21 mouse cellular contexts compared by ENCODE assay signal in the genomic region with DNA sequence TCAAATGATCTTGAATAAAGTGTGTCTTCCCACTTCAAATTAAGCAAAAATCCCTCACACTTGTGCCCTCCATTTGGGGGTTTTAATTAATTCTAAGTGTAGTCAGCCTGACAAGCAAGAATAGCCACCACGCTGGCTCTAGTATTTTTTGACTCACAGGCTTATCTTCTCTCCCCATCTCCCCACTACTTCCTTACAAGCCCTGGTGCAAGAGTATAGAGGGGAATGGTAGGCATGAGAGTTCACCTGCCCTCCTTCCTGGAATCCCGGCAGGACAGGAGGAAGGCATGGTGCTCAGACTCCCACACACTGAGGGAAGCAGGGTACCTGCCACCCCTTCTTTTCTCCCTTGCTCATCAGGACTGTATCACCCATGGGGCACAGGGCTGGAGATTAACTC. TPM values are rescaled to one million over a fixed set of nuclear protein-coding genes. Genes with fewer than 3 reads are reported as not detected.
DNase-seq lines count a peak whose midpoint lies in the region; ATAC-seq and TF ChIP-seq lines count a peak whose summit lies in the region.
"Had no signal": no experiment of that assay in that cellular context is flagged by ENCODE, and none has a peak within 500 bp of the region (broad histone marks: within the 10 kb centered on the region; RNA-seq: fewer than 3 reads in every experiment).

No protein-coding gene starts in this region.

- H3K27ac ChIP-seq in intestine, postnatal 0 days (ENCODE audit: low read depth, low read length) = peak overlapping the region; percentile 83
- H3K27ac ChIP-seq: embryonic facial prominence, embryonic 10.5 days; forebrain, embryonic 13.5 days; hindbrain, embryonic 10.5 days; hindbrain, embryonic 14.5 days had no signal

- no peaks in the 10 kb centered on the region for H3K36me3 ChIP-seq in intestine, postnatal 0 days (ENCODE audit: control insufficient read depth, insufficient read depth)
- H3K36me3 ChIP-seq: embryonic facial prominence, embryonic 10.5 days; heart, embryonic 12.5 days; hindbrain, embryonic 10.5 days had no signal

- no peak for TF ChIP-seq CTCF in intestine, postnatal 0 days (IDR thresholded peaks at IDR 0.05; ENCODE audit: low read depth)

- no peaks in the 10 kb centered on the region for H3K4me1 ChIP-seq in intestine, postnatal 0 days (replicated peaks; ENCODE audit: control insufficient read depth, insufficient read depth, low read length)
- H3K4me1 ChIP-seq: forebrain, embryonic 13.5 days had no signal

- H3K4me3 ChIP-seq in intestine, postnatal 0 days (ENCODE audit: low read depth, low read length) = no peak overlapping the region
- H3K4me3 ChIP-seq: embryonic facial prominence, embryonic 10.5 days; forebrain, embryonic 13.5 days; heart, embryonic 12.5 days; hindbrain, embryonic 10.5 days had no signal

- peak; percentile 24; the same call in 1 of the 2 replicates for ATAC-seq in frontal cortex, adult (ENCODE audit: low TSS enrichment)
- peak; percentile 76 for ATAC-seq in common myeloid progenitor, adult 5-6 weeks (replicated peaks; ENCODE audit: low read depth, poor library complexity, severe bottlenecking)
- ATAC-seq in intestine, postnatal 0 days = peak; percentile 39
- ATAC-seq: activated CD4-positive, CD25-positive, alpha-beta regulatory T cell, adult 4 months; forebrain, embryonic 13.5 days; forebrain, postnatal 0 days; Patski had no signal

- H3K4me2 ChIP-seq in intestine, postnatal 0 days (replicated peaks; ENCODE audit: low read depth) = no peak overlapping the region
- H3K4me2 ChIP-seq: forebrain, embryonic 13.5 days; heart, embryonic 12.5 days; hindbrain, embryonic 14.5 days had no signal

- no peaks in the 10 kb centered on the region for H3K9me3 ChIP-seq in intestine, postnatal 0 days (ENCODE audit: control insufficient read depth)
- H3K9me3 ChIP-seq: forebrain, embryonic 13.5 days had no signal

- H3K9ac ChIP-seq in intestine, postnatal 0 days (ENCODE audit: low read depth, low read length) = no peak overlapping the region
- H3K9ac ChIP-seq: forebrain, embryonic 13.5 days; forebrain, postnatal 0 days; heart, embryonic 12.5 days; hindbrain, embryonic 14.5 days had no signal

- H3K27me3 ChIP-seq in intestine, postnatal 0 days (replicated peaks; ENCODE audit: control insufficient read depth, insufficient read depth, low read length) = no peaks in the 10 kb centered on the region
- H3K27me3 ChIP-seq: forebrain, embryonic 13.5 days; heart, embryonic 12.5 days; Patski had no signal

- WGBS in intestine, postnatal 0 days = 14% methylated on average over 2 of the region's 2 CpGs

- DNase-seq in frontal cortex, adult 2 months (ENCODE audit: extremely low spot score in 1 of 2, low spot score in 1 of 2) = no peak
- DNase-seq in urinary bladder, postnatal 25 days (ENCODE audit: low spot score) = no peak
- no peak for DNase-seq in heart, adult 11 months
- DNase-seq in lung, adult 18-20 months = no peak
- DNase-seq: adrenal gland, adult 2 months; adrenal gland, postnatal 25 days; cerebellum, adult 18-20 months; cerebellum, adult 9-11 months; cerebellum, postnatal 36 days; forebrain, postnatal 0 days; gastrocnemius, postnatal 36 days had no signal

RNA-seq across cellular contexts. Expression of gene Stk25, which starts 4.2 kb away (rescaled TPM):
- polyA plus RNA-seq in frontal cortex, adult 2 months (2012; rRNA removed) = 359 and 411 TPM in 2 replicates
- total RNA-seq in common myeloid progenitor, adult 5-6 weeks (2017) = 25.1 and 40.3 TPM in 2 replicates
- polyA plus RNA-seq in intestine, postnatal 0 days (2015; fragmentation: Nextera tagmentation; extraction: Ambion mirVana) = 116 and 121 TPM in 2 replicates

RNA-seq across cellular contexts. Expression of gene Bok, which starts 31.2 kb away (rescaled TPM):
- polyA plus RNA-seq in frontal cortex, adult 2 months (2012; rRNA removed) = 48.4 and 53.9 TPM in 2 replicates
- 0.23 TPM in 1 of 2 replicates, not detected in the other for total RNA-seq in common myeloid progenitor, adult 5-6 weeks (2017)
- polyA plus RNA-seq in intestine, postnatal 0 days (2015; fragmentation: Nextera tagmentation; extraction: Ambion mirVana) = 54.4 and 57.2 TPM in 2 replicates
- polyA plus RNA-seq: activated CD4-positive, CD25-positive, alpha-beta regulatory T cell, adult 4 months had no signal

Comparison
In these comparisons a context has a peak if more than half of its experiments do, and no peak if none do; other contexts are left out.
1. ATAC-seq: peak in every context shown above with its lines; median percentile 76 in common myeloid progenitor, adult 5-6 weeks; 39 in intestine, postnatal 0 days; 24 in frontal cortex, adult.